Mouse (Mus musculus) brain, embryonic 14.5 days (tissue): ENCODE data around the gene Fez2.

Experiments
- CTCF ChIP-seq: fragments of 200-500 bp; IDR thresholded peaks from 2 replicates; pipeline ENCODE4 v1.5.1; 2012; ENCODE audit warnings: inconsistent platforms, mild to moderate bottlenecking, moderate library complexity, borderline replicate concordance; ENCODE audit not compliant: insufficient read depth, insufficient read length; ENCODE audit errors: extremely low read depth
- POLR2A ChIP-seq: fragments of 200-500 bp; IDR thresholded peaks from 2 replicates; pipeline ENCODE4 v1.6.1; 2012; ENCODE audit warnings: mild to moderate bottlenecking, inconsistent platforms, borderline replicate concordance; ENCODE audit not compliant: poor library complexity, insufficient read depth, insufficient read length, severe bottlenecking; ENCODE audit errors: extremely low read depth

GRCm38 (mm10) chr17:78374756-78375155 lies 43.2 kb downstream of the Fez2 start:
- TF ChIP-seq POLR2A (no peak), CTCF (no peak)
